Mouse (Mus musculus): ENCODE data around the gene Henmt1.

- TF ChIP-seq CTCF (IDR thresholded peaks at IDR 0.05; ENCODE audit: control insufficient read depth, insufficient read depth, insufficient read length) (no peak), FOSL1 (IDR thresholded peaks at IDR 0.05; ENCODE audit: insufficient read depth, low read length, poor library complexity, severe bottlenecking) (no peak), USF1 (IDR thresholded peaks at IDR 0.05; ENCODE audit: low read depth) (no peak), MAX (IDR thresholded peaks at IDR 0.05) (no peak), MYOG (IDR thresholded peaks at IDR 0.05; ENCODE audit: control insufficient read depth, extremely low read depth, insufficient read length) (no peak)
Measured at GRCm38 (mm10) chr3:108957976-108958375, 18.3 kb downstream of the Henmt1 start.

All from C2C12 (cell line).